Comparison of ENCODE assay signal across 8 mouse cellular contexts in the genomic region with DNA sequence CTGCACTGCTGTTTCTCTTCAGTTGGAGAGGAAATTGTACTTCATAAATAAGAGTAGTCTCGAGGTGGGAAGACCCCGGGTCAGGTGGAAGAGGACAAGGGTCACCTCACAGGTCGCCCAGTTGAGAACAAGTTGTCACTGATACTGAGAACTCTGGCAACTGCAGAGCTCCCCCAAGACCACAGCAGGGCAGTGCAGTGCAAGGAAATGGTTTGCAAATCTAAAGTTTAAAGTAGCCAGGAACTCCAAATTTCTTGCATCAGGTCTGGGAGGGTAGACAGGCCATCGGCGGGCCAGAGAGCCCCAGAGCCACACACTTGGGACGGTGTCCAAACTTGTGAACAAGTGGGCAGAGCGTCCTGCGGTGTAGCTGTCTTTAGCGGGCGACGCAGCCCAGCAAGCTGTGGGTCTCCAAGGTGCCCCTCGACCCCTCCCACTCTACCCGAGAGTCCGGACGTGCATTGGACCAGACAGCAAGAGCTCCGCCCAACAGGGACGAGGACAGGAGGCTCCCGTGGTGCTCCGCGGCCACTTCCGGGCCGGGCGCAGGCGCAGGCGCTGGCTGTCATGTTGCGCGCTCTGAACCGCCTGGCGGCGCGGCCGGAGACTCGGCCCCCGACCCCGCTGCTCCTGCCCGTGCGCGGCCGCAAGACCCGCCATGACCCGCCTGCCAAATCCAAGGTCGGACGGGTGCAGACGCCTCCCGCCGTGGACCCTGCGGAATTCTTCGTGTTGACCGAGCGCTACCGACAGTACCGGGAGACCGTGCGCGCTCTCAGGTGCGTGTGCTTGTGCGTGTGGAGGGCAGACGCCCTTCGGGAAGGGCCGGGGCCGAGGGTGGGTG. TPM values are rescaled to one million over a fixed set of nuclear protein-coding genes. Genes with fewer than 3 reads are reported as not detected.
DNase-seq lines count a peak whose midpoint lies in the region; ATAC-seq lines count a peak whose summit lies in the region.

A gene (plus strand): TSS at position 531 of the 844 bp plus-strand sequence.

- no peaks in the 10 kb centered on the region for H3K27me3 ChIP-seq in lung, embryonic 16.5 days (ENCODE audit: control insufficient read depth, insufficient read depth, low read depth, low read length)

- ATAC-seq in hematopoietic stem cell, adult 5-6 weeks (replicated peaks in 1 of 2; ENCODE audit: insufficient read depth in 1 of 2, low FRiP score in 2 of 2, low TSS enrichment in 1 of 2, low read depth in 1 of 2, poor library complexity in 2 of 2, severe bottlenecking in 2 of 2), result peak; percentile 97 to 98
- ATAC-seq in lung, embryonic 16.5 days (ENCODE audit: low read depth), result peak; percentile 100

- H3K4me3 ChIP-seq in lung, embryonic 16.5 days (ENCODE audit: low read length), result peak within 1 kb of the TSS; percentile 94

- H3K9me3 ChIP-seq in lung, embryonic 16.5 days (ENCODE audit: control insufficient read depth, low read length), result no peaks in the 10 kb centered on the region

- H3K9ac ChIP-seq in lung, embryonic 16.5 days (ENCODE audit: low read length), result peak within 1 kb of the TSS; percentile 92

- H3K4me1 ChIP-seq in lung, embryonic 16.5 days (replicated peaks; ENCODE audit: control insufficient read depth, insufficient read depth, low read length), result peaks cover 10% of the 10 kb centered on the region

- under 1% methylated on average over 61 of the region's 61 CpGs for WGBS in lung, embryonic 16.5 days

- H3K27ac ChIP-seq in lung, embryonic 16.5 days (ENCODE audit: low read length), result peak within 1 kb of the TSS; percentile 66

- peak; percentile 90 for DNase-seq in MEL-GATA-1-ER (ENCODE audit: extremely low read depth, low read depth)
- DNase-seq in cerebellum, adult 8-10 months, result peak; percentile 87
- DNase-seq in forelimb bud, embryonic 11.5 days (ENCODE audit: low read depth, low spot score), result peak; percentile 90
- peak; percentile 73 for DNase-seq in layer of hippocampus, adult 9-10 months (ENCODE audit: low spot score)
- peak; percentile 66 for DNase-seq in ovary, postnatal 10 days (ENCODE audit: low spot score)
- DNase-seq in thymus, postnatal 10 days (ENCODE audit: low spot score in 2 of 2), result peak; percentile 87 to 90

- H3K36me3 ChIP-seq in lung, embryonic 16.5 days (ENCODE audit: control insufficient read depth, insufficient read depth, low read length), result peaks cover 6% of the 10 kb centered on the region

- H3K4me2 ChIP-seq in lung, embryonic 16.5 days (ENCODE audit: low read depth, low read length), result peak within 1 kb of the TSS; percentile 88

RNA-seq across cellular contexts. Expression of the gene that starts here (rescaled TPM):
- 34.9 and 37.2 TPM in 2 replicates for total RNA-seq in hematopoietic stem cell, adult 5-6 weeks (2017)
- 71.8 and 78.7 TPM in 2 replicates for polyA plus RNA-seq in lung, embryonic 16.5 days (2015; fragmentation: Nextera tagmentation; extraction: Ambion mirVana)

Comparison
In these comparisons a context has a peak if more than half of its experiments do, and no peak if none do; other contexts are left out.
1. Peak in every context shown above with its lines: DNase-seq, ATAC-seq, H3K4me3 ChIP-seq and H3K27ac ChIP-seq.